Mouse (Mus musculus) MEL (cell line): ENCODE measurements at regions not wholly inside any gene's neighbourhood (a gene's known extent, or its start where the extent isn't known, plus 50 kb on each side); places are given as distances from the start of the nearest gene placed in this dataset.

ENCODE experiments used
- DNase-seq: peaks from one replicate; pipeline ENCODE4 v3.0.0; 2011; ENCODE audit warnings: low read depth, low spot score
- H3K27ac ChIP-seq: 2 replicates; pipeline ENCODE4 v1.5.1; 2012; ENCODE audit warnings: low read depth, mild to moderate bottlenecking, control low read depth, low read length, moderate library complexity; ENCODE audit not compliant: control insufficient read depth
- H3K27me3 ChIP-seq, 2 experiments: fragments of 150-350 bp in 1 of 2; sonication (generic) in 1 of 2; 2 replicates each; pipeline ENCODE4 v1.6.1; 2012; ENCODE audit warnings: low read length in 2 of 2, mild to moderate bottlenecking in 2 of 2, improper control_type of control experiment in 1 of 2, moderate library complexity in 1 of 2; ENCODE audit not compliant: insufficient read depth in 2 of 2, control insufficient read depth in 1 of 2
- H3K36me3 ChIP-seq, 2 experiments: 2 replicates each; pipeline ENCODE4 v1.6.1; 2012 to 2014; ENCODE audit warnings: low read length in 2 of 2, improper control_type of control experiment in 1 of 2, inconsistent platforms in 1 of 2, mild to moderate bottlenecking in 1 of 2; ENCODE audit not compliant: insufficient read depth in 2 of 2, control insufficient read depth in 1 of 2
- H3K4me1 ChIP-seq, 2 experiments: fragments of 150-350 bp in 1 of 2; sonication (generic) in 1 of 2; 2 replicates each; pipeline ENCODE4 v1.6.1; 2012; ENCODE audit warnings: low read length in 2 of 2, improper control_type of control experiment in 1 of 2, mild to moderate bottlenecking in 1 of 2; ENCODE audit not compliant: insufficient read depth in 2 of 2, control insufficient read depth in 1 of 2
- H3K4me3 ChIP-seq, 2 experiments: fragments of 150-350 bp in 1 of 2; sonication (generic) in 1 of 2; 2 replicates each; pipeline ENCODE4 v1.5.1; 2012; ENCODE audit warnings: low read depth in 2 of 2, low read length in 2 of 2, mild to moderate bottlenecking in 2 of 2, moderate library complexity in 2 of 2, control low read depth in 1 of 2, improper control_type of control experiment in 1 of 2; ENCODE audit not compliant: control insufficient read depth in 1 of 2, insufficient read depth in 1 of 2
- H3K79me2 ChIP-seq: 2 replicates; pipeline ENCODE4 v1.6.1; 2012; ENCODE audit warnings: mild to moderate bottlenecking, low read length, moderate library complexity; ENCODE audit not compliant: control insufficient read depth, poor library complexity, insufficient read depth
- H3K9ac ChIP-seq: 2 replicates; pipeline ENCODE4 v1.6.1; 2012; ENCODE audit warnings: low read depth, mild to moderate bottlenecking, control low read depth, low read length, moderate library complexity; ENCODE audit not compliant: control insufficient read depth, poor library complexity, severe bottlenecking
- H3K9me3 ChIP-seq: fragments of 150-350 bp; sonication (generic); replicated peaks from 2 replicates; pipeline ENCODE4 v1.6.1; 2012; ENCODE audit warnings: mild to moderate bottlenecking, low read length, improper control_type of control experiment, moderate library complexity; ENCODE audit not compliant: insufficient read depth
- CTCF ChIP-seq, 3 experiments: IDR thresholded peaks in 2 of 3; conservative IDR thresholded peaks in 1 of 3; 2 replicates each; pipeline ENCODE4 v1.5.1; 2011 to 2012; ENCODE audit warnings: low read length in 3 of 3, low read depth in 2 of 3, mild to moderate bottlenecking in 2 of 3, improper control_type of control experiment in 1 of 3, inconsistent platforms in 1 of 3, mixed read lengths in 1 of 3, moderate library complexity in 1 of 3; ENCODE audit not compliant: control insufficient read depth in 1 of 3, insufficient read depth in 1 of 3, poor library complexity in 1 of 3, severe bottlenecking in 1 of 3
- KAT2A ChIP-seq: conservative IDR thresholded peaks from 2 replicates; pipeline ENCODE4 v1.6.1; 2012; ENCODE audit warnings: low read depth, low read length, improper control_type of control experiment, inconsistent platforms
- MAX ChIP-seq: IDR thresholded peaks from 2 replicates; pipeline ENCODE4 v1.6.1; 2011; ENCODE audit warnings: low read length, improper control_type of control experiment
- NRF1 ChIP-seq: IDR thresholded peaks from 2 replicates; pipeline ENCODE4 v1.6.1; 2014; ENCODE audit warnings: low read depth, mild to moderate bottlenecking, inconsistent platforms, low read length, improper control_type of control experiment, moderate library complexity; ENCODE audit not compliant: poor library complexity, insufficient read depth, severe bottlenecking
- POLR2AphosphoS2 ChIP-seq: IDR thresholded peaks from 2 replicates; pipeline ENCODE4 v1.6.1; 2011; ENCODE audit warnings: low read length, improper control_type of control experiment
- RAD21 ChIP-seq: IDR thresholded peaks from 2 replicates; pipeline ENCODE4 v1.6.1; 2011; ENCODE audit warnings: mild to moderate bottlenecking, low read depth, low read length, improper control_type of control experiment
- SIN3A ChIP-seq: IDR thresholded peaks from 2 replicates; pipeline ENCODE4 v1.6.1; 2012; ENCODE audit warnings: low read length, improper control_type of control experiment, inconsistent platforms
- SMC3 ChIP-seq: IDR thresholded peaks from 2 replicates; pipeline ENCODE4 v1.6.1; 2011; ENCODE audit warnings: low read depth, low read length, improper control_type of control experiment
- TAL1 ChIP-seq: IDR thresholded peaks from 2 replicates; pipeline ENCODE4 v1.6.1; 2012; ENCODE audit warnings: mild to moderate bottlenecking, inconsistent platforms, low read length, moderate library complexity, mixed read lengths
- USF1 ChIP-seq: IDR thresholded peaks from 2 replicates; pipeline ENCODE4 v1.6.1; 2014; ENCODE audit warnings: low read depth, mild to moderate bottlenecking, inconsistent platforms, low read length, improper control_type of control experiment, moderate library complexity
- USF2 ChIP-seq, 2 experiments: IDR thresholded peaks; 2 replicates each; pipeline ENCODE4 v1.6.1; 2011 to 2012; ENCODE audit warnings: improper control_type of control experiment in 2 of 2, low read length in 2 of 2, borderline replicate concordance in 1 of 2, inconsistent platforms in 1 of 2, low read depth in 1 of 2, mild to moderate bottlenecking in 1 of 2; ENCODE audit not compliant: insufficient read depth in 1 of 2
- ZC3H11A ChIP-seq: IDR thresholded peaks from 2 replicates; pipeline ENCODE4 v1.6.1; 2012; ENCODE audit warnings: low read depth, mild to moderate bottlenecking, inconsistent platforms, low read length, improper control_type of control experiment
- ZNF384 ChIP-seq: IDR thresholded peaks from 2 replicates; pipeline ENCODE4 v1.6.1; 2012; ENCODE audit warnings: low read depth, mild to moderate bottlenecking, inconsistent platforms, low read length, improper control_type of control experiment

DNA sequence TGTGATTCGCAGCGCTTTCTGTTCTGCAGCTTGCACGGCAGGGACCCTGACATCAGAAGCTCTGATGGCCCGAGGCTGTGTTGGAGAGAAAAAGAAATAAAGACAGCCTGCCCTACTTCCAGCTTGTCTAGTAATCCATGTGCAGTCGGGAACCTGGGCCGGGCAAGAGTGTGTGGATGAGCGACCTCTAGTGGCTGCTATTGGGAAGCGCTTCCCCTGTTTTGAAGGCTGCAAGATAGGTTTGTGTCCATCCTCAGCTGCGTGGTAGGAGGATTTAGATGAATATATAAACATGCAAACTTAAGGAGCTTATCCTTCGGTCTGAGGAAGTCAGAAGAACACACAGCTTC, 111.5 kb upstream of the Stmnd1 start:
- Histone ChIP-seq H3K4me3 (no peak overlapping the region), H3K27ac (no peak overlapping the region), H3K9ac (no peak overlapping the region), H3K27me3 (no peaks in the 10 kb centered on the region; a peak in 1 of 4 replicates), H3K36me3 (no peaks in the 10 kb centered on the region), H3K4me1 (no peaks in the 10 kb centered on the region), H3K9me3 (no peaks in the 10 kb centered on the region), H3K79me2 (no peaks in the 10 kb centered on the region)
- peak; percentile 65 for DNase-seq
- TF ChIP-seq USF2 (IDR thresholded peaks at IDR 0.05; ENCODE audit: borderline replicate concordance in 1 of 2, insufficient read depth in 1 of 2, low read depth in 1 of 2, low read length in 2 of 2) = no peak
- TF ChIP-seq ZC3H11A = peak; percentile 80
- no peak for TF ChIP-seq MAX
- no peak for TF ChIP-seq NRF1
- TF ChIP-seq CTCF (IDR thresholded peaks at IDR 0.05 in 2 of 3, conservative IDR thresholded peaks at IDR 0.05 in 1 of 3; ENCODE audit: control insufficient read depth in 1 of 3, insufficient read depth in 1 of 3, low read depth in 2 of 3, low read length in 3 of 3, poor library complexity in 1 of 3, severe bottlenecking in 1 of 3) = peak; percentile 91 to 97 (median 93)
- TF ChIP-seq RAD21 = peak; percentile 88
- peak; percentile 88 for TF ChIP-seq SMC3

DNA sequence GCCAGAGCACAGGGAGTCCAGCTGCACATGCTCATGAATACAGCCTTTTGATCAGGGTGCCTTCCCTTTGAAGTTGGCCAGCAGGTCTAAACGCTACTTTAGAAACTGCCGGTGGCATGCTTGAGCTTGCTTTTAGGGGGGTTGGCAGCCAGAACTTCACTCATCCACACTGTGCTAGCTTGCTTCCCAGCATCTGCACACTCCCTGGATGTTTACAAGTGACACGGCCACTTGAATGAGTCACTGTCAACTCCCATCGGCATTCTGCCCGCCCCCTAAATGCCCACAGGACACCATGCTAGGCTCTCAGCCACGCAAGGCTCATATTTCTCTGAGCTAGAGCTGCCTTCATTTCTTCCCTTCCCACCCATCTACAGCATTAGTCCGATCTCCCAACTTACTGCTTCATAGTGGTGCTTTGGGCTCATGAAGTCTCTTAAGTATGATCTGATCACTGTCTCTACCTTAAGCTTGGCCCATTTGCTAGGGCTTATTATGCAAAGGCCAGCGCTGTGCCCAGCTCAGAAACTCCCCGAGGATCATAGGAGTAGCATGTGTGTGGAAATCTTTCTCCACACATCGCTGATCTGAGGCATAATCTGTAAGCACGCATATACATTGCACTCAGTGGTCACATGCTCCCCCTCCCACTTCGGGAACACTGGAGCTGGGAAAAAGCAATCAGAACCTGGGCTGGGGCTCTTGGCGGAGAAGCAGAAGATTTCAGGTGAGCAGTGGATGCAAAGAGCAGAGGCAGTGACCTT, 112.1 kb upstream of the Stmnd1 start:
- H3K79me2 ChIP-seq = no peaks in the 10 kb centered on the region
- no peaks in the 10 kb centered on the region for H3K9me3 ChIP-seq
- no peaks in the 10 kb centered on the region for H3K4me1 ChIP-seq
- no peak overlapping the region for H3K9ac ChIP-seq
- no peak overlapping the region for H3K4me3 ChIP-seq
- H3K27ac ChIP-seq = no peak overlapping the region
- DNase-seq = no peak
- H3K36me3 ChIP-seq = no peaks in the 10 kb centered on the region
- TF ChIP-seq USF1 = no peak
- TF ChIP-seq POLR2AphosphoS2 = no peak
- TF ChIP-seq SIN3A = no peak
- no peak for TF ChIP-seq CTCF (IDR thresholded peaks at IDR 0.05 in 2 of 3, conservative IDR thresholded peaks at IDR 0.05 in 1 of 3; ENCODE audit: control insufficient read depth in 1 of 3, insufficient read depth in 1 of 3, low read depth in 2 of 3, low read length in 3 of 3, poor library complexity in 1 of 3, severe bottlenecking in 1 of 3)
- no peak for TF ChIP-seq USF2 (IDR thresholded peaks at IDR 0.05; ENCODE audit: borderline replicate concordance in 1 of 2, insufficient read depth in 1 of 2, low read depth in 1 of 2, low read length in 2 of 2)
- TF ChIP-seq KAT2A = no peak
- no peak for TF ChIP-seq ZNF384
- TF ChIP-seq TAL1 = no peak
- no peaks in the 10 kb centered on the region; a peak in 1 of 4 replicates for H3K27me3 ChIP-seq

DNA sequence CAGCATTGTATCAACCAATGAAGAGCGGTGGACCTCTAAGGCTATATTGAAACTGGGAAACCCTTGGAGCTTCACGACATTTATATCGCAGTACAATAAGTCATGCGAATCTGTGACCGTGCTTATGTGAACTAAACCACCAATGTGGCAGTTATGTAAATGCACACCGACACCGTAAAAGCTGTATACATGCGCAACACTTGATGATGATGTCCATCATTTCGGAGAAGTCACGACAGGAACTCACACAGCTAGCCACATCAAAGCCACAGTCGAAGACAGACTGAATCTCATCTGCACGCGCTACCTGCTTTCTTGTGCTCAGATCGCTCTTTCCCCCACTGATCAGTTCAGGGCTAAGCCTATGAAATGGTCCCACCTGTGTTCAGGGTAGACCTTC, 114.2 kb upstream of the Stmnd1 start:
- H3K36me3 ChIP-seq = no peaks in the 10 kb centered on the region
- DNase-seq = no peak
- no peak for TF ChIP-seq TAL1
- H3K9ac ChIP-seq = no peak overlapping the region
- no peaks in the 10 kb centered on the region for H3K4me1 ChIP-seq
- no peak overlapping the region for H3K27ac ChIP-seq
- no peaks in the 10 kb centered on the region for H3K9me3 ChIP-seq
- no peaks in the 10 kb centered on the region; a peak in 1 of 4 replicates for H3K27me3 ChIP-seq
- no peaks in the 10 kb centered on the region for H3K79me2 ChIP-seq
- no peak overlapping the region for H3K4me3 ChIP-seq
